Mouse (Mus musculus) embryonic fibroblast, embryonic 13.5 days (primary cell): ENCODE measurements around the gene Ube4b.

Experiments used
- CTCF ChIP-seq: IDR thresholded peaks from 2 replicates; pipeline ENCODE4 v1.5.1; 2011; ENCODE audit warnings: mild to moderate bottlenecking, control low read depth, low read length, moderate library complexity, borderline replicate concordance; ENCODE audit not compliant: insufficient read depth
- POLR2A ChIP-seq: IDR thresholded peaks from 2 replicates; pipeline ENCODE4 v1.6.1; 2011; ENCODE audit warnings: low read depth, mild to moderate bottlenecking, control low read depth, low read length, moderate library complexity

DNA sequence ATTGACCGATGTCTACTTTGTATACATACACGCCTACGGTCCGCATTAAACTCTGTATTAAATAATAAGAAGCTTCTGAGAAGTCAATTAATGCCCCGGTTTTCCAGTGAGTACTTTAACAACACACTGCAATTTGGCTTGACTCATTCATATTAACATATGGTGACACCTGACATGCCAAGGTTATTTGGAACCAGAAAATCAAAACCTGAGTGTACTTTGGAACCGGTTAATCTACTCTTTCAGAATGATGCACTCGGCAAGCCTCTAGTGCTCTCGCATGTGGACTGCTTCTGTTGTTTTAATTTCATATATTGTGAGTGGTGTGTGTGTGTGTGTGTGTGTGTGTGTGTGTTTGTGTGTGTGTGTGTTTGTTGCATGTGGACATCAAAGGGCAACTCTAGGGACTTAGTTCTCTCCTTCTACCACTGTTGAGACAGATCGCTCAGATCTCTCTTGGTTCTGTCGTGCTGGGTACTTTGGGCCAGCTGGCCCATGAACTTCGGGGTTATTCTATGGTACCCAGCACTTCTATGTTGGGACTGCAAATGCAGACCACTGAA lies 112.2 kb downstream of the Ube4b start:
- TF ChIP-seq POLR2A (no peak), CTCF (no peak)
